Mouse (Mus musculus): ENCODE data around the gene Gm17509.

Gm17509 gene

GRCm38 (mm10) chr13:117220501-117221321 lies at the start of gene Gm17509:
Gene Gm17509 (minus strand): TSS chr13:117221075.
- DNase-seq: peak; percentile 84

DNA sequence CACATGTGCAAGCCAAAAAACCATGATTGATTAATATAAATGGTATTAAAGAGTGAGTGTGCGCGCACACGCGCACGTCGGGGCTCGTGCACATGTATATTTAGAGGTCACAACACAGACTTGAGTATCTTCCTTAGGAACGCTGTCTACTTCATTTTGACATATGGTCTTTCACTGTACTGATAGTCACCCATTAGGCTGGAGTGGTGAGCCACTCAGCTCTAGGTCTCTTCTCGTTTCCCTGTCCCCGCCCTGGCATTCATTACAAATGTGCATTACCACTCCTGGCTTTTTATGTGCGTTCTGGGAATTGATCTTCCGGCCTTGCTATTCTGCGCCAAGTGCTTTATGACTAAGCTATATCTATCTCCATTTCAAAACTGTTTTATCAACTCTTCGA lies 47.1 kb upstream of the Gm17509 start:
- DNase-seq: no peak

DNA sequence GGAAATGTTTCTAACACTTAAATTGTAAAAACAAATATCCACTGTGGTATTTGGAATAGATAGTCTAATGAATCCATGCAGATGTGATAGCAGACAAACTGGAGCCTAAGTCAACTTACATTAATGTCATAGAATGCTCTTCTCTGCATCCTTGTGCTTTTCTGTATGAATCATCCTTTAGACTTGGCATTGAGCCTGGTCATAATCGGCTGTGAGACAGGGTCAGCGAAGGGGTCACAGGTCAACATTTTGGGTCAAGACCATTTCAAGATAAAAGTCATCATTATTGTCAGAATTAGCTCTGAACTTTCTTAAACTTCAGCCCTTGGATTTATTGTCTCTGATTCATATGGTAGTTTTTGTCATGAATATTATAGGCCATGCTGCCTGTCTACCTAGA lies 45.3 kb upstream of the Gm17509 start:
- DNase-seq: no peak

- DNase-seq: no peak
These were observed 39.8 kb upstream of the Gm17509 start for GRCm38 (mm10) chr13:117260704-117261103.

- no peak for DNase-seq
These were observed 21.7 kb upstream of the Gm17509 start for GRCm38 (mm10) chr13:117242621-117243020.

GRCm38 (mm10) chr13:117242063-117242462 lies 21.2 kb upstream of the Gm17509 start:
- DNase-seq: no peak

DNA sequence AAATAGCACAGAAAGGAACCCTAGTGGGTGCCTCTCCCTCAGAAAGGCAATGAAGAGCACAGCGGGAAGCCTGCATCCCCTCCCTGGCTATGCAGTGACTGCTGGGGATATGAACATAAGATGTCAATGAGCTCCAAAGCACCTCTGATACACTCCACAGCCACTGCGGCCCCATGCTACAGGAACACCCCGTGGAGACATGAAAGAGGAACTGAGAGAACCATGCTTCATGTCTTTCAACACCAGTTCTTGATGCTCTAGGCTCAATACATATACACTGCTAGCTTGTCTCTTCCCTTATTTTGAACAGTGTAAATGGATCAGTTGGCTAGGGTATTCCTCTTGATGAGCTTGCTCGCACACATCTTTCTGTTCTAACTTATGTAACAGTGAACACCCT lies 16.2 kb upstream of the Gm17509 start:
- DNase-seq: no peak

- no peak for DNase-seq
These were observed 14.8 kb upstream of the Gm17509 start for GRCm38 (mm10) chr13:117235530-117236212.

DNA sequence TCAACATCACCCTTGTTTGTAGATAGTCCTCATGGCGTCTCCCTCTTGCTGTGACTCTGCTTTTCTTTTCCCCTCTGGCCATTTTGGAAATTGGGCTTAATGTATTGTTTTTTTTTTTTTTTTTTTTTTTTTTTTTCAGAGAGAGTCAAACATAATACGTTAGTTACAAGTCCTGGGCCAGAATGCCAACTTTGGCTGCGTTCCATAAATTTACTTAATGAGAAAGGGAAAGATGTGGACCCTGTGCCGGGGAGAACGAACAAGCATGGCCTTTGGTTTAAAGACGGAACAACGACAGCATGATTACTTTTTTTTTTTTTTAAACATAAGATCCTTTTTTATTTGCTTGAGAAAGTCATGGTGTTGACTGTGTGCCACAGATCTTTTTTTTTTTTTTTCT lies 13.6 kb upstream of the Gm17509 start:
- no peak for DNase-seq

DNA sequence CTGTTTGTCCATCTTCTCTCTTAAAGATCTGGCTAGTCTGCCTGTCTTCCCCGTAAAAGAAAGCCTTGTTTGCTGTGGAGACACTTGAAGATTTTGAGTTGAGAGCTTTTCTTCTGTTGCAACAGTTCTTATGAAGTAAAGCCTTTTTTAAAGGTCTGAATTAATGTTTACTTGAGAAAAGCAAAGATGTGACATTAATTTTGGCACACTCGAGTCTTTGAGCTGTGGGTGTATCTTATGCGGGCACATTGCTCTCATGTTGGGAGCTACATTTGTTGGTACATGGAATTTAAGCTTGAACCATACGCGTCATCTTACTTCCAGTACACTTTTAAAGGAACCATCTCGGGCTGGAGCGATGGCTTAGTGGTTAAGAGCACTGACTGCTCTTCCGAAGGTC lies 12.9 kb upstream of the Gm17509 start:
- DNase-seq: no peak

DNA sequence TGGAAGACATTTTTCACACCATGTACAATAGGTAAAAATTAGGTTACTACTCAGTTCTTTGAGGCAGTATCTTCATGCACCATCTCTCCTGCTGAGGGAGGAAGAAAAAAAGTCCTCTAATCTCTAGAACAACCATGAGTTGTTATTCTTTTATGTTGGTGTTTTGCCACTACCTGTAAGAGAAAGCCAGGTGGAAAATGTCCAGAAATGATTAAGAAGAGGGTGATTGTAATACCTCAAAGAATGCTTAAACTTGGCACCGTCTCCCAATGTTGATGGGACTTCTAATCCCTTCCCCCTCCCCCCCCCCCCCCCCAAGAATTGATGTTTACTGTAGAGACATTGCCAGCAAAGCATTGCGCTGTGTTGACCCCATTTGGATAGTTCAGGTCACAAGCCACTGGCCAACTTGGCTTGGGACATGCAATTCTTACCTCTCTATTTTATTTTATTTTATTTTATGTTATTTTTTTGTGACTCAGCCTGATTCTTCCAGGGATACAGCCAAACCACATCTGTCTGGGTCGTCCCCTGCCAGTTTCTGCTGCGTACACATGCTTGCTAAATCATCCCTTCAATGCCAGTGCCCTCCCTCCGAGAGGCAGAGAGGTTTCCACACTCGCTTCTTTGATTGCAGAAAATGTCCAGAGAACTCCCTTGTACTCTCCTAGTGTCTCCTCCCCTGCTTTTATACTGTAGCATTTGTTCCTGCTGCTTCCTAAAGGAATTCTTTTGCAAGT lies 9.7 kb upstream of the Gm17509 start:
- DNase-seq: no peak

GRCm38 (mm10) chr13:117225561-117225960 lies 4.7 kb upstream of the Gm17509 start:
- no peak for DNase-seq

GRCm38 (mm10) chr13:117224901-117225300 lies 4.0 kb upstream of the Gm17509 start:
- DNase-seq: no peak

DNA sequence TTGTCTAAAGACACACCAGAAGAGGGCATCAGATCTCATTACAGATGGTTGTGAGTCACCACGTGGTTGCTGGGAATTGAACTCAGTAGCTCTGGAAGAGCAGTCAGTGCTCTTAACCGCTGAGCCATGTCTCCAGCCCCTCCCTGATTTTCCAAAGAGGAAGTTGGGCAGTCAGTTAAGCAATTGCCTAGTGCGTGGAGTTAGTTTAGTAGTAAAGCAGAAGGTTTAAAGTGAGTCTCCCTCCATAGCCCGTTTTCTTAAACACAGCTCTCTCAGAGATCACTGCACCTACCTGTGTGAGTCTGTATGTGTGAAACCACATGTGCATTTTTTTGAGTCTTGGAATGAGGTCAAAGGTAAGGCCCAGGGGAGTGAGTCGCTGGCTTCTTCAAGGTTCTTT lies 2.2 kb upstream of the Gm17509 start:
- DNase-seq: no peak

GRCm38 (mm10) chr13:117219871-117220500 lies 889 bp downstream of the Gm17509 start:
- DNase-seq: no peak

- DNase-seq: peak; percentile 64
These were observed 2.8 kb downstream of the Gm17509 start for GRCm38 (mm10) chr13:117218092-117218491.

GRCm38 (mm10) chr13:117217621-117218020 lies 3.3 kb downstream of the Gm17509 start:
- no peak for DNase-seq

GRCm38 (mm10) chr13:117216752-117217363 lies 4.0 kb downstream of the Gm17509 start:
- DNase-seq: no peak

- peak; percentile 72 for DNase-seq
These were observed 4.7 kb downstream of the Gm17509 start for GRCm38 (mm10) chr13:117216126-117216525.

DNA sequence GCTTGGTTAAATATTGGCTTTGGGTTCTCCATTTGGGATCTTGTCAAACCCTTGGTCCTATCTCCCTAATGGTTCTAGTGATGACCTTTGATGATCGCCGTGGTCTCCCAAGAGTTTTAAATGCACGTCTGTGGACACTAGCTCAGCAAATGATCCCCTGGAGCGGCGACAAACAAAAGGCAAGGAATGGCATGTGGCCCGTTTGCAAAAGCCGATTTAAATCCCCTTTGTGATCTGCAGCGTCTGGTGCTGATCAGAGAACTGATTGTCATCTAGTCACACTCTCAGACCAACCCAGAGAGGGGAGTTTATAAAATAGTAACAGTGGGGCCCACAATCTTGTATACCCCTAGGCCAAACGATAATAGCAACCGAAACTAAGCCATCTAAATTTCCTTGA lies 5.4 kb downstream of the Gm17509 start:
- DNase-seq: no peak

DNA sequence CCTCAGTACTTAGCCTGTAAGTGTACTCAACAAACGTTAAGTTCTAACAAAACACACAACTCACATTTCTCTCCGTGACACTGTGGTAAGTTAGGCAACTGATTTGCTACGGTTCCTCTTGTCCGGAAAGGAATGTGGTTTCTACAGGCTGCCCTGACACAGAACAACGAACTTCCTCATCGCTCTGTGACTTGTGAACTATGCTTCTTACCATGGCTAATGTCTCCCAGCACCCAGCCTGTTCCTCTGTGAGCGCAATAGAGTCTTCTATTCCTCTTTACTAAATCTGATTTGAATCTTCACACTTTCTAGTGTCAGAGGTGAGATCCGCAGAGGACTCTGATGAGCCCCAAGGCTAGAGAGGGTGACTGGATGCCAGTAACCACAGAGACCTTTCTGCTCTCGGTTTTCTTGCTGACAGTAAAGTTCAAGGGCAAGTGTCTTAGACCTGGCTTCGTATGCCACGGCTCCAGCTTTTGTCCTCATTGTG lies 9.4 kb downstream of the Gm17509 start:
- DNase-seq: peak; percentile 66

DNA sequence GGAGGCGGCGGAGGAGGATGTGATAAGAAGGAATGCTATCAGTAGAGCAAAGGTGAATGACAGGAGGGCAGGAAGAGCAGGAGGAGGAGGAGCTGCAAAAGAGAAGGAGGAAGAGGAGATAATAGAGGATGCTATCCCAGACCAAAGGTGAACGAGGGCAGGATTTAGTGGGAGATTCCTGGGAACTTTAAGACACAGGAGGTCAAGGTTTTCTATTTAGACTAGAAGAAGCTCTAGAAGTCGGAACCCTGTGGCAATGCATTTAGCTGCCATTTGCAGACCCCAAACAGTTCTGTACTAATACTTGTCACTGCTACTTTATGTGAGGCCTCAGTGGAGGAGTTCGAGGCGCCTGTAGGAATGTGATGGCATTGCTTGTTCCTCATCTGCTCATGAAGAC lies 12.6 kb downstream of the Gm17509 start, which contains the start of gene Emb:
Gene Emb (plus strand): TSS at position 301 of the 400 bp plus-strand sequence.
- no peak for DNase-seq

Measured in thymus, postnatal 25 days (tissue).